Mouse (Mus musculus) neural tube, embryonic 11.5 days (tissue): Measurements from ENCODE around the gene Olfr643. TPM values are rescaled to one million over a fixed set of nuclear protein-coding genes. Genes with fewer than 3 reads are reported as not detected.
"Not testable (repeated sequence)": the region's sequence is repeated elsewhere in the genome, so short reads cannot be mapped to it uniquely, and the experiment has no call there.

Source experiments
- ATAC-seq: fragments of 200-750 bp; cut with Nextera tagmentation; 2 replicates; pipeline ENCODE4 v1.8.0; 2017; ENCODE audit warnings: moderate number of reproducible peaks, mild to moderate bottlenecking, moderate TSS enrichment, moderate library complexity; ENCODE audit not compliant: insufficient read depth, low FRiP score, low TSS enrichment
- DNase-seq: peaks from one replicate; pipeline ENCODE4 v3.0.0-alpha.2; 2015; ENCODE audit warnings: low spot score
- H3K27ac ChIP-seq: fragments of 300-500 bp; sonication (generic); 2 replicates; pipeline ENCODE4 v1.5.1; 2014; ENCODE audit warnings: low read depth, mild to moderate bottlenecking, low read length
- H3K27me3 ChIP-seq: fragments of 300-500 bp; sonication (generic); 2 replicates; pipeline ENCODE4 v1.6.1; 2014; ENCODE audit warnings: mild to moderate bottlenecking, low read length, mixed read lengths; ENCODE audit not compliant: control insufficient read depth, insufficient read depth
- H3K36me3 ChIP-seq: fragments of 300-500 bp; sonication (generic); 2 replicates; pipeline ENCODE4 v1.6.1; 2014; ENCODE audit warnings: mild to moderate bottlenecking, low read length, moderate library complexity, mixed read lengths; ENCODE audit not compliant: control insufficient read depth, insufficient read depth
- H3K4me1 ChIP-seq: fragments of 300-500 bp; sonication (generic); 2 replicates; pipeline ENCODE4 v1.6.1; 2014; ENCODE audit warnings: low read length, mixed read lengths; ENCODE audit not compliant: control insufficient read depth, insufficient read depth
- H3K4me2 ChIP-seq: fragments of 300-500 bp; sonication (generic); 2 replicates; pipeline ENCODE4 v1.6.1; 2014; ENCODE audit warnings: low read depth, mild to moderate bottlenecking, moderate library complexity
- H3K4me3 ChIP-seq: fragments of 300-500 bp; sonication (generic); 2 replicates; pipeline ENCODE4 v1.5.1; 2014; ENCODE audit warnings: low read depth, low read length
- H3K9ac ChIP-seq: fragments of 300-500 bp; sonication (generic); 2 replicates; pipeline ENCODE4 v1.6.1; 2014; ENCODE audit warnings: mild to moderate bottlenecking, low read length
- H3K9me3 ChIP-seq: fragments of 300-500 bp; sonication (generic); 2 replicates; pipeline ENCODE4 v1.6.1; 2016; ENCODE audit warnings: low read length; ENCODE audit not compliant: control insufficient read depth
- WGBS: fragments of 180-500 bp; shearing (Covaris S2); extraction: QIAGEN DNeasy Blood & Tissue Kit; methylation state at CpG from one replicate; pipeline ENCODE4 v1.1.7; 2014; 5-methylcytosine and 5-hydroxymethylcytosine counted together
- polyA plus RNA-seq: library from polyadenylated mRNA; unstranded; fragments of >200 nt; fragmentation: Nextera tagmentation; extraction: Ambion mirVana; gene quantifications from 2 replicates; pipeline ENCODE4 v1.2.1, GENCODE M21; 2014

Olfr643 gene
- polyA plus RNA-seq, 1 experiment from 2014 or later: not detected

GRCm38 (mm10) chr7:103970852-103971251, 166.4 kb downstream of the Olfr643 start, which contains the start of gene Olfr635:
Gene Olfr635, plus strand, starts transcription at chr7:103971152.
- Histone ChIP-seq H3K27ac (no peak within 1 kb of the TSS), H3K27me3 (no peaks in the 10 kb centered on the region), H3K4me3 (no peak within 1 kb of the TSS), H3K9ac (no peak within 1 kb of the TSS), H3K36me3 (no peaks in the 10 kb centered on the region), H3K4me1 (no peaks in the 10 kb centered on the region), H3K4me2 (no peak within 1 kb of the TSS), H3K9me3 (no peaks in the 10 kb centered on the region)
- no peak for ATAC-seq
- WGBS: 81% methylated on average over 1 of the region's 1 CpGs
- no peak for DNase-seq

GRCm38 (mm10) chr7:103966873-103967272, 170.3 kb downstream of the Olfr643 start:
- H3K27me3 ChIP-seq, H3K9ac ChIP-seq, H3K9me3 ChIP-seq, ATAC-seq, H3K4me2 ChIP-seq, H3K36me3 ChIP-seq, H3K4me3 ChIP-seq, H3K4me1 ChIP-seq, H3K27ac ChIP-seq, DNase-seq: not testable (repeated sequence)
- WGBS: 97% methylated on average over 22 of the region's 22 CpGs

Other genes starting within 250 kb of the Olfr643 start
- gene Olfr64, start 242.9 kb downstream of the Olfr643 start, polyA plus RNA-seq: not detected in 2 replicates
- gene Olfr65, start 233.9 kb downstream of the Olfr643 start, polyA plus RNA-seq: not detected in 2 replicates
- not detected in 2 replicates for gene Olfr631, start 208.6 kb downstream of the Olfr643 start, polyA plus RNA-seq
- gene Olfr632, start 203.1 kb downstream of the Olfr643 start, polyA plus RNA-seq: not detected in 2 replicates
- gene Olfr633, start 193.0 kb downstream of the Olfr643 start, polyA plus RNA-seq: not detected in 2 replicates
- gene Olfr635, start 166.3 kb downstream of the Olfr643 start, polyA plus RNA-seq: not detected in 2 replicates
- not detected in 2 replicates for gene Olfr638, start 138.7 kb downstream of the Olfr643 start, polyA plus RNA-seq
- gene Olfr639, start 120.1 kb downstream of the Olfr643 start, polyA plus RNA-seq: not detected in 2 replicates
- not detected in 2 replicates for gene Olfr640, start 111.8 kb downstream of the Olfr643 start, polyA plus RNA-seq
- gene Olfr641, start 102.0 kb downstream of the Olfr643 start, polyA plus RNA-seq: not detected in 2 replicates
- not detected in 2 replicates for gene Olfr642, start 84.7 kb downstream of the Olfr643 start, polyA plus RNA-seq
- gene 4930516K23Rik, start 76.0 kb downstream of the Olfr643 start, polyA plus RNA-seq: not detected in 2 replicates
- gene Olfr644, start 65.5 kb downstream of the Olfr643 start, polyA plus RNA-seq: not detected in 2 replicates
- not detected in 2 replicates for gene Olfr645, start 51.9 kb downstream of the Olfr643 start, polyA plus RNA-seq
- not detected in 2 replicates for gene Olfr646, start 32.5 kb downstream of the Olfr643 start, polyA plus RNA-seq
- not detected in 2 replicates for gene Ubqln5, start 7.6 kb downstream of the Olfr643 start, polyA plus RNA-seq
- gene Ubqln3, start 5.9 kb upstream of the Olfr643 start, polyA plus RNA-seq: not detected in 2 replicates
- gene Ubqlnl, start 13.2 kb upstream of the Olfr643 start, polyA plus RNA-seq: not detected in 2 replicates
- gene Olfm5, start 27.4 kb upstream of the Olfr643 start, polyA plus RNA-seq: 0.11 TPM in 1 of 2 replicates, not detected in the other
- gene Olfr648, start 46.0 kb upstream of the Olfr643 start, polyA plus RNA-seq: 0.16 and 0.17 TPM in 2 replicates
- gene Olfr649, start 58.6 kb upstream of the Olfr643 start, polyA plus RNA-seq: not detected in 2 replicates
- 2.5 and 3.1 TPM in 2 replicates for gene Trim6, start 81.4 kb upstream of the Olfr643 start, polyA plus RNA-seq
- gene Trim34a, start 107.1 kb upstream of the Olfr643 start, polyA plus RNA-seq: 0.74 and 0.84 TPM in 2 replicates
- 0.07 TPM in 2 replicates for gene Trim5, start 150.7 kb upstream of the Olfr643 start, polyA plus RNA-seq
- gene Trim12a, start 178.1 kb upstream of the Olfr643 start, polyA plus RNA-seq: 2.2 TPM in 2 replicates
- not detected in 2 replicates for gene Trim34b, start 192.1 kb upstream of the Olfr643 start, polyA plus RNA-seq
- gene Trim12c, start 216.0 kb upstream of the Olfr643 start, polyA plus RNA-seq: 0.45 and 0.62 TPM in 2 replicates
- gene Trim30b, start 232.5 kb upstream of the Olfr643 start, polyA plus RNA-seq: not detected in 2 replicates